Mouse (Mus musculus) v-Abl transformed pro-B cells (cell line): ENCODE results near the gene Nlrx1.

ENCODE experiments used
- in situ Hi-C, 2 experiments: fragments of 400-800 bp; cut with MboI; formaldehyde crosslinking; loops; one replicate each; pipeline ENCODE4 v1.15.1; 2025; ENCODE audit not compliant: unreplicated experiment in 2 of 2

Nlrx1 gene

GRCm38 (mm10) chr9:44239447-44239846 lies 29.0 kb downstream of the Nlrx1 start:
- in situ Hi-C loops = loop anchor here (10.0 kb wide), 2 partner anchors 55 to 115 kb away; no protein-coding TSS in a partner anchor

DNA sequence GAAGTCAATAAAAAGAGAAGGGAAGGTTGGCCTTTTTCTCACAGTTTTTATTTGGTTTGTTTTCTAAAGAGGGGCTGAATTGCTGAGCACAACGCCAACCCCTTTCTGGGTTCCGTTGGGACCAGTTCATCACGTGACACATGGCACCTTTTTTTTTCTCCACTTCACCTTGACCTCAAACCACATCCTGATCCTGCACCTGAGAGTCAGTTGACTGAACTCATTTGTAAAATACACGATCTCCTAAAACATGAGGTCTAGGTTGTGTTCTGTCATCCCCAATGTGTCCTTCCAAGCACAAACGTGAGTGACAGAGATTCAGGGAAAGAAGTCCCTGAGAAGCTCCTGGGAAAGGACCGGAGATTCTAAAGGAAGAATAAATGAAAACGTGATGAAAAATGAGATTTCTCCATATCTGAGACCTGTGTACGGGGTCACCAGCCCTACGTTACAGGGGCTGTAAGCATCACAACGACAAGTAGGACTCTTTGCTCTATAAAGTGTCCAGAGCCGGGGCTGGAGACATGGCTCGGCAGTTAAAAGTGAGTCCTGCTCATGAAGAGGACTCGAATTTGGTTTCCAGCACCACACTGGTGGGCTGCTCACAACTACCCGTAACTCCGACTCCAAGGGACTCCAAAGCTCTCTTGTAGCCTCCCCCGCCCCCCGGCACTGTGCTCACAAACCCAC lies 29.8 kb downstream of the Nlrx1 start:
- in situ Hi-C loops = loop anchor here (10.0 kb wide), 2 partner anchors 54 to 114 kb away; no protein-coding TSS in a partner anchor

DNA sequence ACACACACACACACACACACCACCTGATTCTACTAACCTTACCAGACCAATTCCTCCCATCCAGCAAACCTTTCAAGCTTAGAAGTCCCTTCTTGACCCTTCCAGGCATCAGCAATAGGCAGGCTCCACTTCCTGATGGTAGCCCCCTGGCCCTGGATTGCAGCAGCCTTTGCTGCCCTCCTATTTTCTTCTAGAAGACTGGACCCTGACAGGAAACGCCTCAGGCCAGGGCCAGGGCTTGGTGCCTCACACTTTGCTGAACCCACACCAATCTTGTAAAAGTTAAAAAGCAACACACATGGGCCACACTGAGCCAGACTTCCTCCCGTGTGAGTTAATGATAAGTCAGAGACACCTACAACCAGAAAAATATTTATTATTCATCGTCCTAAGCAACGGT lies 31.3 kb downstream of the Nlrx1 start:
- in situ Hi-C loops = loop anchor here (10.0 kb wide), 2 partner anchors 52 to 112 kb away; no protein-coding TSS in a partner anchor

DNA sequence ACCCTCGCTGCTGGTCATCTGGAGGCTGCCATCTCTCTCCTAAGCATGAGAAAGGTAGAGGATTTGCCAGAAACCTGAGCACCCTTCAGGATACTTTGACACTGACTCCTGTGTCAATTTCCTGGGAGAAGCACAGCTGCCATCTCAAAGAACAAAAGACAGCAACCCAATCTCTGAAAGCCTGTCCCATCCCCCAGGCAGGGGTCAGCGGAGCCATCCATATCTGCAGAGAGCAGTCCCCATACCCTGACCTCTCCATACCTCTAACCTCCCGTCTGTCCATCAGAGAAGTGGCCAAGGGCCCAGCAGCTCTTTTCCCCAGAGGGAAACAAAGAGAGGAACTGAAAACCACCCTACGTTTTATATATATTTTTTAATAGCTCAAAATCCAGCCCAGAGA lies 31.8 kb downstream of the Nlrx1 start:
- in situ Hi-C loops = loop anchor here (10.0 kb wide), 2 partner anchors 52 to 112 kb away; no protein-coding TSS in a partner anchor

GRCm38 (mm10) chr9:44234479-44235427 lies 33.6 kb downstream of the Nlrx1 start:
- in situ Hi-C loops = loop anchor here (10.0 kb wide), 2 partner anchors 50 to 110 kb away; no protein-coding TSS in a partner anchor

- in situ Hi-C loops = loop anchor here (10.0 kb wide), 2 partner anchors 49 to 109 kb away; no protein-coding TSS in a partner anchor
Observed at GRCm38 (mm10) chr9:44233802-44234478, 34.5 kb downstream of the Nlrx1 start, which contains the start of gene Cbl. Gene Cbl, minus strand, starts transcription at chr9:44234049.

- in situ Hi-C loops = loop anchor here (10.0 kb wide), 2 partner anchors 48 to 108 kb away; no protein-coding TSS in a partner anchor
Observed at GRCm38 (mm10) chr9:44233021-44233801, 35.2 kb downstream of the Nlrx1 start.

DNA sequence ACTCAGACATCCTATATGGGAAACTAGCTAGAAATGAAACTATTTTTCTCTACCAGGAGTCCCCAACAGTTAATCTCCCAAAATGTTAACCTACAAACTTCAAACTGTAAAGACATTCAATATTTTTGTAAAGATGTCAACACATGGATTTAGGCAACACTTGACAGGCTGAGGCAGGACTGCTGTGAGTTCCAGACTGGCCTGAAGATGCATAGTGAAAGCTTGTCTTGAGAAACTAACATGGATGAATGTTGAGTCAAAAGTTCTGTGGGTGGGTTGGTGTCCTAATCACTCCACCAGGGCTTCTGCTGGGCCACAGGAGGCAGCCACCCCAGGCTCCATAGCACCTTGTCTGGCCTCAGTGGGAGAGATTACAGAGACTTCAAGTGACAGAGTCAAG lies 36.8 kb downstream of the Nlrx1 start:
- in situ Hi-C loops = loop anchor here (10.0 kb wide), 2 partner anchors 47 to 107 kb away; no protein-coding TSS in a partner anchor

DNA sequence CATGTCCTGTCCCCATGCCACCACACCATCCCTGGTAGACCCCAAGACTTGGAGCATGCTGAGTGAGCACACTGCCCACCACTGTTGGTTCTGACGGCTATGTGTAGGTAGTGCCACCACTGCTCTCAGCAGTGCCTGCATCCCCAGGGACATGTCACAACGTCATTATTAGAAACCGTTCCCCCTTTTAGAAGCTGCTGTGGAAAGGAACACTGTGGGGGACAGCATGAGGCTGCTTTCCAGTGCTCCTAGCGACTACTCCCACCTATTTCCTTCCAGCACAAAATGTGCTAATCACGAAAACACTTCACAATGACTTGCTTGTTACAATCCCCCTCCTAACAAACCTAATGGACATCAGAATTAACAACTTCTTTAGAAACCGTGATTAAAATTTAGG lies 42.4 kb downstream of the Nlrx1 start:
- in situ Hi-C loops = no loop called here

- in situ Hi-C loops = no loop called here
Observed at GRCm38 (mm10) chr9:44213538-44213937, 54.9 kb downstream of the Nlrx1 start.

- in situ Hi-C loops = no loop called here
Observed at GRCm38 (mm10) chr9:44212406-44212805, 56.0 kb downstream of the Nlrx1 start.

GRCm38 (mm10) chr9:44209416-44209815 lies 59.0 kb downstream of the Nlrx1 start:
- in situ Hi-C loops = no loop called here

GRCm38 (mm10) chr9:44207840-44208239 lies 60.6 kb downstream of the Nlrx1 start:
- in situ Hi-C loops = no loop called here
